Mouse (Mus musculus) intestine, postnatal 0 days (tissue): ENCODE data around the gene R3hdml. TPM values are rescaled to one million over a fixed set of nuclear protein-coding genes. Genes with fewer than 3 reads are reported as not detected.

ENCODE experiments used
- ATAC-seq: fragments of 200-750 bp; cut with Nextera tagmentation; 2 replicates; pipeline ENCODE4 v1.8.0; 2017; ENCODE audit warnings: mild to moderate bottlenecking, moderate TSS enrichment, moderate library complexity
- H3K27ac ChIP-seq: fragments of 300-500 bp; sonication (generic); 2 replicates; pipeline ENCODE4 v1.5.1; 2014; ENCODE audit warnings: mild to moderate bottlenecking, low read depth, low read length, moderate library complexity
- H3K27me3 ChIP-seq: fragments of 300-500 bp; sonication (generic); replicated peaks from 2 replicates; pipeline ENCODE4 v1.6.1; 2014; ENCODE audit warnings: low read length, mixed read lengths; ENCODE audit not compliant: control insufficient read depth, insufficient read depth
- H3K36me3 ChIP-seq: fragments of 300-500 bp; sonication (generic); 2 replicates; pipeline ENCODE4 v1.6.1; 2014; ENCODE audit warnings: mild to moderate bottlenecking, moderate library complexity; ENCODE audit not compliant: control insufficient read depth, insufficient read depth
- H3K4me1 ChIP-seq: fragments of 300-500 bp; sonication (generic); replicated peaks from 2 replicates; pipeline ENCODE4 v1.6.1; 2014; ENCODE audit warnings: antibody characterized with exemption, low read length, mixed read lengths; ENCODE audit not compliant: control insufficient read depth, insufficient read depth
- H3K4me2 ChIP-seq: fragments of 300-500 bp; sonication (generic); replicated peaks from 2 replicates; pipeline ENCODE4 v1.6.1; 2014; ENCODE audit warnings: low read depth, mild to moderate bottlenecking, moderate library complexity
- H3K4me3 ChIP-seq: fragments of 300-500 bp; sonication (generic); 2 replicates; pipeline ENCODE4 v1.5.1; 2014; ENCODE audit warnings: low read depth, low read length
- H3K9ac ChIP-seq: fragments of 300-500 bp; sonication (generic); 2 replicates; pipeline ENCODE4 v1.6.1; 2014; ENCODE audit warnings: mild to moderate bottlenecking, low read depth, low read length
- H3K9me3 ChIP-seq: fragments of 300-500 bp; sonication (generic); 2 replicates; pipeline ENCODE4 v1.6.1; 2016; ENCODE audit warnings: mixed run types; ENCODE audit not compliant: control insufficient read depth
- CTCF ChIP-seq: sonication (generic); IDR thresholded peaks from 2 replicates; pipeline ENCODE4 v1.5.1; 2016; ENCODE audit warnings: low read depth, mild to moderate bottlenecking, control low read depth, antibody characterized with exemption, moderate library complexity
- WGBS: fragments of 180-500 bp; shearing (Covaris S2); extraction: QIAGEN DNeasy Blood & Tissue Kit; methylation state at CpG from one replicate; pipeline ENCODE4 v1.1.7; 2014; 5-methylcytosine and 5-hydroxymethylcytosine counted together
- polyA plus RNA-seq: library from polyadenylated mRNA; unstranded; fragments of >200 nt; fragmentation: Nextera tagmentation; extraction: Ambion mirVana; gene quantifications from 2 replicates; pipeline ENCODE4 v1.2.1, GENCODE M21; 2015

R3hdml gene
- polyA plus RNA-seq, 1 experiment from 2014 or later = 0.46 TPM

DNA sequence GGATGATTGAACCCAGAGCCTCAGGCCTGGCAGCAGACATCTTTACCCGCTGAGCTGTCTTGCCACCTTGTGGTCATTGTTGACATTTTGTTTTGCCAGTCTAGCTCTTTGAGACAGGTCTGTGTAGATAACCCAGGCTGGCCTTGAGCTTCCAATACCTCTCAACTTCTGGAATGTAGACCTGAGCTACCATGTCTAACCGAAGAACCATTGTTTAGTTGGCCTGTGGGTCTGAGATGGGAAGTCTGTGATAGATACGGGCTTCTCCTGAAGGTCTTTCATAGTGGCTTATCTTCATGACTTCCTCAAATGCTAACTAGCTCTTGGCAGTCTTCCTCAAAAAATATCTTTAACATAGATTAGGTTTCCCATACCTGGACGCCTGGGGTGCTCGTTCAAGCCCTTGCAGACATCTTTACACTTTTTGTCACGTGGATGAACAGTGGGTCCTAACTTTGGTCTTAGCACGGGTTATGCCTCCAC, 33.7 kb downstream of the R3hdml start:
- 79% methylated on average over 7 of the region's 7 CpGs for WGBS
- peak; percentile 58 for TF ChIP-seq CTCF
- ATAC-seq = no peak

GRCm38 (mm10) chr2:163527497-163527896, 35.4 kb downstream of the R3hdml start:
- no peak for TF ChIP-seq CTCF
- Histone ChIP-seq H3K9ac (no peak overlapping the region), H3K27me3 (no peaks in the 10 kb centered on the region), H3K9me3 (no peaks in the 10 kb centered on the region), H3K4me3 (no peak overlapping the region), H3K4me2 (no peak overlapping the region), H3K27ac (no peak overlapping the region), H3K36me3 (peaks cover 5% of the 10 kb centered on the region; the same call in 1 of the 2 replicates), H3K4me1 (0 out of 2 replicates have a peak, but pooled peaks cover 2% of the 10 kb centered on the region)
- WGBS = 72% methylated on average over 2 of the region's 2 CpGs
- ATAC-seq = no peak

More for the DNA sequence above, 33.7 kb downstream of the R3hdml start:
- Histone ChIP-seq H3K9me3 (no peaks in the 10 kb centered on the region), H3K27ac (no peak overlapping the region), H3K36me3 (no peaks in the 10 kb centered on the region), H3K4me3 (no peak overlapping the region), H3K27me3 (no peaks in the 10 kb centered on the region), H3K4me2 (no peak overlapping the region), H3K4me1 (0 out of 2 replicates have a peak, but pooled peaks cover 2% of the 10 kb centered on the region), H3K9ac (no peak overlapping the region)

DNA sequence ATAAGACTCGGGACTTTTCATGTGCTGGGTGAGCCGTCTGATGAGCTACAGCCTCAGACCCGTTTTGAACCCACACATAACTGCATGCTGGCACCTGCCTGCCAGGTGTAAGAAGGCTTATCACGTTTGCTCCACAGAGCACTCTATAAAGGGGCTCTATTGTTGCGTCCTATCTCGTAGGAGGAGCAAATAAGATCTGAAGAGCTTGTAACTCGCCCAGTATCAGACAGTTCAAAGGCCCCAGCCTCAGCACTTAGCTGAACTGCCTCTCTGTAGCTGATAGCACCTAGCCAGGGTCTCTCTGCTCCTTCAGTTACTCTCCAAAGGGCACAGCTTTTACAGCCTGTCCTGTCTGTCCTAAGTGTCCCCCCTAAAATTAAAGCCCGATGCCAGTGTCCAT, 38.3 kb downstream of the R3hdml start:
- no peaks in the 10 kb centered on the region for H3K9me3 ChIP-seq
- no peak overlapping the region for H3K9ac ChIP-seq
- TF ChIP-seq CTCF = no peak
- no peak overlapping the region for H3K4me2 ChIP-seq
- H3K4me3 ChIP-seq = no peak overlapping the region
- H3K27me3 ChIP-seq = no peaks in the 10 kb centered on the region
- H3K4me1 ChIP-seq = peaks cover 5% of the 10 kb centered on the region; the same call in 1 of the 2 replicates
- WGBS = 24% methylated on average over 8 of the region's 8 CpGs
- peak overlapping the region; percentile 43; the same call in 1 of the 2 replicates for H3K27ac ChIP-seq
- ATAC-seq = peak; percentile 69
- H3K36me3 ChIP-seq = peaks cover 7% of the 10 kb centered on the region; the same call in 1 of the 2 replicates

- Histone ChIP-seq H3K4me3 (no peak overlapping the region), H3K9ac (no peak overlapping the region), H3K36me3 (peaks cover 7% of the 10 kb centered on the region; the same call in 1 of the 2 replicates), H3K27me3 (no peaks in the 10 kb centered on the region), H3K4me2 (no peak overlapping the region), H3K4me1 (peaks cover 5% of the 10 kb centered on the region; the same call in 1 of the 2 replicates), H3K9me3 (no peaks in the 10 kb centered on the region), H3K27ac (no peak overlapping the region)
- ATAC-seq = 0 out of 2 replicates have a peak, but pooled peaks have one; percentile 6
- 8% methylated on average over 9 of the region's 9 CpGs for WGBS
- TF ChIP-seq CTCF = peak; percentile 93
Observed at GRCm38 (mm10) chr2:163531917-163532316, 39.8 kb downstream of the R3hdml start.

DNA sequence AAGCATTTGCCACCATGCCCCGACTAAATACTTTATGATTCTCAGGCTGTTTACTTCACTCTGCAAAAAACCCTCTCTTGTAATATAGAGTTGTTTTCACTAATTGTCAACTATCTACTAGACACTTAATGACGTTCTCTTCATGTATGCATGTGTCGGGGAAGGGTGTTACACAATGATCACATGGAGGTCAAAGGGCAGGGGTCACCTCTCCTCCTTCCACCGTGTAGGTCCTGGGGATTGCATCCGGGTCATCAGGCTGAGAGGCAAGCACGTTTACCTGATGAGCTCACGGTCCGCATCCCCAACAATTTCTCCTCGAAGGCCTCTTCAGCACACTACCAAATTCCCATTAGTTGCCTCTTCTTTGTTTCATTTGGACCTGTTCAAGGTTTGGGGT, 41.1 kb downstream of the R3hdml start:
- H3K4me3 ChIP-seq = no peak overlapping the region
- H3K4me2 ChIP-seq = no peak overlapping the region
- H3K36me3 ChIP-seq = peaks cover 7% of the 10 kb centered on the region; the same call in 1 of the 2 replicates
- no peak overlapping the region for H3K27ac ChIP-seq
- TF ChIP-seq CTCF = no peak
- ATAC-seq = no peak
- no peaks in the 10 kb centered on the region for H3K27me3 ChIP-seq
- H3K9ac ChIP-seq = no peak overlapping the region
- no peaks in the 10 kb centered on the region for H3K9me3 ChIP-seq
- WGBS = 61% methylated on average over 9 of the region's 9 CpGs
- H3K4me1 ChIP-seq = peaks cover 5% of the 10 kb centered on the region; the same call in 1 of the 2 replicates

GRCm38 (mm10) chr2:163534958-163535524, 42.9 kb downstream of the R3hdml start:
- peaks cover 7% of the 10 kb centered on the region; the same call in 1 of the 2 replicates for H3K36me3 ChIP-seq
- H3K4me1 ChIP-seq = peaks cover 3% of the 10 kb centered on the region; the same call in 1 of the 2 replicates
- peak overlapping the region; percentile 58; the same call in 1 of the 2 replicates for H3K27ac ChIP-seq
- peak; percentile 47 for ATAC-seq
- peak overlapping the region; percentile 35; the same call in 1 of the 2 replicates for H3K9ac ChIP-seq
- H3K27me3 ChIP-seq = no peaks in the 10 kb centered on the region
- H3K9me3 ChIP-seq = no peaks in the 10 kb centered on the region
- WGBS = 4% methylated on average over 22 of the region's 22 CpGs
- H3K4me3 ChIP-seq = no peak overlapping the region
- TF ChIP-seq CTCF = peak; percentile 96
- H3K4me2 ChIP-seq = peak overlapping the region; percentile 65
